Mouse (Mus musculus) 3134 (cell line): ENCODE measurements around the gene Fkbpl.

ENCODE experiments used
- DNase-seq: peaks from one replicate; pipeline ENCODE4 v3.0.0-alpha.2; 2011; ENCODE audit warnings: low spot score; ENCODE audit not compliant: insufficient read length; ENCODE audit errors: extremely low read depth

Fkbpl gene

DNA sequence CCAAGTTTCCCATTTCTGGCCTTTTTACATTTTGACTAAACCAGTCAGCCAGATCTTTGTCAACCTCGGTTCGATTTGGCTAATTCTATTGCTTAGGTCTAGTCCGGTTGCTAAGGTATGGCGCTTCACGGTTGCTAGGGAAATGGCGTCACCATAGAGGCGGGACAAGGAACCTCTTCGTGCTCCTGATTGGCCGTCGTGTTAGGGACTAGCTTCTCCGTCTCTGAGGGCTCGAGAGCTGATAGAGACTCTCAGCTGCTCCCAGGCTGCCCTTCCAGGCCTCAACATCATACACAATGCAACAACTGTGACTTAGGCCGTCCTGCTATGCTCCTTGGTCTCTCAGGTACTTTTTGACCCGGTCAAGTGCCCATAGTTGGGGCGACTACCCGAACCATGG is at the start of gene Fkbpl:
Fkbpl (plus strand) TSS at position 157 of the 400 bp plus-strand sequence.
- peak; percentile 77 for DNase-seq

DNA sequence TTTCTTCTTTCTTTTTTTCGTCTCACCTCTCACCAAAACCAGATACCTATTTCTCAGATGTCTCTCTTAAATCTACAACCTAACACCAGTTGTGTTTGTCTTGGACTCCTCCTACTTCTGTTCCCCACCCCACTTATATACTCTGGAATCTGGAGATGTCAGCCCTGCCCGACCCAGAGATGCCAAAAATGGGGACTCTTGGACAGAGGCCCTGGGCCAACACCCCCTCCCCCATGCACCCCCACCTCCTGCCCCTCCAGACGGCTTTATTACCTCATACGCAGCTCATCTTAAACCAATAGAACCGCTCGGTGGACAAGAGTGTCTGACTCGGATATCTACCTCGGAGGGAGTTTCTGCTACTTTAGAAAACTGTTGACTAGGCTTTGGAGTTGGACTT is 48.5 kb upstream of the Fkbpl start:
- DNase-seq: no peak

- no peak for DNase-seq
Observed at GRCm38 (mm10) chr17:34597566-34598095, 46.9 kb upstream of the Fkbpl start, which contains the start of gene Ager. Gene Ager (plus strand): TSS chr17:34597862.

GRCm38 (mm10) chr17:34599891-34600290 is 44.7 kb upstream of the Fkbpl start:
- DNase-seq: no peak

DNA sequence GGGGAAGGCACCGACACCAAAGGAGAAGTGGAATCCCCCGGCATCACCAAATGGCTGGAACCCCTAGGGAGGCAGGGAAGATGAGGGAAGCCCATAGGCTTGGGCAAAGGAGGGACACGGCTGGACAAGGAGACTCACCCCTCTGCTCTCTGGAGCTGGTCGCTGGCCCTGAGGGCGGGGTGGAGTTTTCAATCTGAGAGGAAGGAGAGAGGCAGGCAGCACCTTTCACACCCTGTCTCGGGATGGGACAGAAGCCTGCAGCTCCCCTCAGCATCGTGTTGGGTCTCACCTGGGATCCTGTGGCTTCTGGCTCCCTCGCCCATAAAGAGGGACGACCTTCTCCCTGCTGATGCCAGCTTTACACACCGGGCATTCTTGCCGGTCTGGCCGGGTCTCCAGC is 42.8 kb upstream of the Fkbpl start:
- DNase-seq: no peak

GRCm38 (mm10) chr17:34603375-34604060 is 41.0 kb upstream of the Fkbpl start, which contains the start of gene Rnf5:
Gene Rnf5 (minus strand): TSS chr17:34603690.
- DNase-seq: no peak

- DNase-seq: peak; percentile 99
Observed at GRCm38 (mm10) chr17:34604061-34604508, 40.5 kb upstream of the Fkbpl start, which contains the start of gene Agpat1. Gene Agpat1 (plus strand): TSS chr17:34604262.

DNA sequence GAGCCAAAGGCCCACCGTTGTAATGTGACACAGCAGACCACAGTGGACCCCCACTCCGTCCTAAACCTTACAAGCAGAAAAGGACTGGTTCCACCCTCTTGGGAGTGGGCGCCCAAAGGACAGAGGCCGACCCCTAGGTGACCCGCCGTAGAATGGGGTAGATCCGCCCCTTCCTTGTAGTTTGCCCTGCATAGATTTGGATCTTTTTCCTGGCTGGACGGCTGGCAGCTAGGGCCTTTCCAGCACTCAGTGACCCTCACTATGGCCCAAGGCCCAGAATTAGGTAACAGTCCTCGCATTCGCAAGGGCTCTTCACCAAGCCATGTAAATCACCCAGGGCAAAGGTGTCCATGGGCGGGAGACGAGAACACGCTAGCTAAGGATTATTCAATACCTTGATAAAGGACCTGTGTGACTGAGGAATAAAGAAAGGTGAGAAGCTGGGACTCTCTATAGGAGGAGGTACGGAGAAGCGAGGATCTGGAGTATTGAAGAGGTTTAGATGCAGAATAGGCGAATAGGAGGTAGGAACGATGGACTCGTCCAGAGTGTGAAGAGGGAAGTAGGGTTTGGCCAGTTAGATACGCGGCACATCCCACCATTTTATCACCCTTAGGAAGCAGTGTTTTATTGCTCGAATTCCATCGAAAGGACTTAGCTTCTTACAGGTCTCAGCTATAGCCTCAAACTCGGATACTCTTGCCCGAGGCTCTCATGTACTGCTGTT is 39.9 kb upstream of the Fkbpl start:
- no peak for DNase-seq

DNA sequence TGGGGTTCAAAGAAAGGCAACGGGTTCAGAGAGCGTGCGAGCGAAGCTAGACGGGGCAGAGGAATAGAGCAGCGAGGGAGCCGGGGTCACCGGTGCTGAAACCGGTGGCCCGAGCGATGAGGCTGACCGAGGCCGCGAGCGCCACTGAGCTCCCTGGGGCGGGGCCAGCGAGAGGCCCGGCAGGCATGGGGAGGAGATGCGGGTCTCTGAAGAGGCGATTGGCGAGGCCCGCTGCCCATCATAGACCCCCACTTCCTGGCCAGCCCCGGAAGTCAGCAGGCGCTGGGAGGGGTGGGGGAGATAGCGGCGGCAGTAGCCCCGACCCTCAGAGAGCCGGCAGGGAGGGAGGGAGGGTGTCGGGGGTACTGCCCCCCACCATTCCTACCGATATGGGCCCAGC is 39.0 kb upstream of the Fkbpl start:
- peak; percentile 89 for DNase-seq

- peak; percentile 48 for DNase-seq
Observed at GRCm38 (mm10) chr17:34606186-34607039, 38.2 kb upstream of the Fkbpl start.

- DNase-seq: no peak
Observed at GRCm38 (mm10) chr17:34607997-34608396, 36.6 kb upstream of the Fkbpl start.

- no peak for DNase-seq
Observed at GRCm38 (mm10) chr17:34611050-34611449, 33.5 kb upstream of the Fkbpl start.

GRCm38 (mm10) chr17:34613054-34613645 is 31.4 kb upstream of the Fkbpl start:
- no peak for DNase-seq

DNA sequence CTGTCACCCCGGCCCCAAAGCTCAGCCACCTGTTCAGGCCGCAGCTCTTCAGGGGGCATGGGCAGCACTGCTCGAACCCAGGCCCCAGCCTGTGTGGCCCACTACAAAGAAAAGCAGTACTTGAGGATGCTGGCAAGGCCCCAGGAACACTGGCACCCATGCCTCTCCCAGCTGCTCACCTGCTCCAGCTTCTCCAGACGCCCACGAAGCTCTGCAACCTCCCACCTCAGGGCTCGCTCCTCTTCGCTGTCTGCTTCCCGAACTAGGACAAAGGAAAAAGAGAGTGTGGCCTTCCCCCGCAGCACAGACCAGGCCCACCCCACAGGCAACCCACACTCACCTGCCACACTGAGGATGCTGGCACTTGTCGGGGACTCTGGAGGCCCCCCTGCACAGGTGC is 30.7 kb upstream of the Fkbpl start:
- DNase-seq: no peak

GRCm38 (mm10) chr17:34615871-34616270 is 28.7 kb upstream of the Fkbpl start, which contains the start of gene Egfl8:
Gene Egfl8 (minus strand): TSS chr17:34615971.
- no peak for DNase-seq

DNA sequence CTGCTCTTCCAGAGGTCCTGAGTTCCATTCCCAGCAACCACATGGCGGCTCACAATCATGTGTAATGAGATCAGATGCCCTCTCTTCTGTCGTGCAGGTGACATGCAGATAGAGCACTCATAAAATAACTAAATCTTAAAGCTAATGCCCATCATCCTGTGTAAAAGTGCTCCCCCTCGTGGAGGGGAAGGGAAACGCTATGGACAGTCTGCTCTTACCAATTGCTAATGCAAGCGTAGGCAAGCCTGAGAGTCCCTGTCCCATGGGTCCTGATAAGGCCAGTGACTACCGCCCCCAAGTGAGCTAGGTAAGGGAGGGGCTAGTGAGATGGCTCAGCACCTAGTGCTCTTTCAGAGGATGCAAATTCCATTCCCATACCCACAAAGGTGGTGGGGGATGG is 25.6 kb upstream of the Fkbpl start:
- no peak for DNase-seq

DNA sequence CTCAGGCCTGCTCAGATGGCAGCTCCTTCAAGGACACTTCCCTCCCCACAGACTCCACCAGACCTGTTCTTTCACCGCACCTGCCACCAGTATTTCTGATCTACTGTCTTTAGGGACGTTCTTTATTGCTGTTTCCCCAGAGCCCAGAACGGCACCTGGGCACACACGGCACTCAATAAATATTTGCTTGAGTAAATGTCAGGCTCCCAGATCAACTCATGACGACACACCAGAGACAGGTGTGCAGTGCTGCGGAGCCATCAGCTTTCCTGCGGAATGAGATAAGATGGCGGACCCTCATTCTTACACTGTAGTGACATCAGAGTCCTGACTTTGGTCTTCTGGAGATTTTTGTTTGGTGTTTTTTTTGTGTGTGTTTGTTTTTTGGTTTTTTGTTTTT is 23.6 kb upstream of the Fkbpl start:
- no peak for DNase-seq

- DNase-seq: no peak
Observed at GRCm38 (mm10) chr17:34623161-34623560, 21.4 kb upstream of the Fkbpl start.

- no peak for DNase-seq
Observed at GRCm38 (mm10) chr17:34624981-34625380, 19.6 kb upstream of the Fkbpl start.

GRCm38 (mm10) chr17:34626062-34626772 is 18.3 kb upstream of the Fkbpl start:
- DNase-seq: no peak
